Mouse (Mus musculus): ENCODE results near the gene Iqgap1. TPM values are rescaled to one million over a fixed set of nuclear protein-coding genes. Genes with fewer than 3 reads are reported as not detected.

Gene Iqgap1
- total and polyA plus RNA-seq, 2 experiments, result 2.8 to 7.8 TPM

DNA sequence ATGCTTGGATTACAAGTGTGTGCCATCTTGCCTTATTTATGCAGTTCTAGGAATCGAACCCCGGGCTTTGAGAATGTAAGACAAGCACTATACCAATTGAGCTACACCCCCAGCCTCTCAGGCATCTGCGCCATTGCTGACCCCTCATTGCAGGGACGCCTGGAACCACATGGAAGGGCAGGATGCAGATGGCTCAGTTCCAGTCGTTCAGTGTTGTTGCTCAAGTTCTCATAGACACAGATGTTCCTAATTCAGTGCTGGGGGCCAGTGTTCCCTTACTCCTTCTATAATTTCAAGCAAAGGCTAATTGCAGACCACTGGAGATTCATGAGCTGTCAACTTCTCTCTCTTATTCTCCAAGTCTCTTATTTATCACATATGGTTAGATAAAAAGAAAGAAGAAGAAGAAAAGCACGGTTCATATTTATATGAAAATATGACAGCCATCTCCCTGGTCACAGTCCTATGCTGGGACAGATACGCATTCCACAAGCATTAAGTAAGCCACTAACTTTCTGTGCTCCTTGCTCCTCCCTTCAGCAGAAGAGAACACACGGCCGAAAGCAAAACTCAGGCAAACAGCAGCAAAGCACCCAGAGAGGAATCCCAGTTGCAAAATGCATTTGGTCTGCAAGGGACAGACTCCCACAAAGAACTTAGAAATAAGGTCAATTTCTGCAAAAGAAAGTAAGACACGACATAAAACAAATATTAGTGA lies 159.4 kb downstream of the Iqgap1 start:
- peaks cover 19% of the 10 kb centered on the region for H3K4me1 ChIP-seq (ENCODE audit: control insufficient read depth, insufficient read depth, low read length)
- H3K9ac ChIP-seq (ENCODE audit: low read depth, low read length), result no peak overlapping the region

More for the DNA sequence above, 159.4 kb downstream of the Iqgap1 start:
- 66% methylated on average over 10 of the region's 10 CpGs for WGBS
- TF ChIP-seq POLR2A (IDR thresholded peaks at IDR 0.05; ENCODE audit: extremely low read depth, insufficient read depth, low read length) (no peak), CTCF (IDR thresholded peaks at IDR 0.05; ENCODE audit: low read depth, low read length) (no peak)
- Histone ChIP-seq H3K79me2 (ENCODE audit: control insufficient read depth, insufficient read depth, low read length) (peaks cover 17% of the 10 kb centered on the region), H3K27ac (replicated peaks; ENCODE audit: insufficient read depth, low read depth, low read length) (no peak overlapping the region), H3K36me3 (ENCODE audit: control insufficient read depth, insufficient read depth, low read length) (no peaks in the 10 kb centered on the region), H3K4me3 (ENCODE audit: insufficient read depth, low read depth, low read length) (no peak overlapping the region), H3K27me3 (ENCODE audit: control insufficient read depth, insufficient read depth, low read length) (no peaks in the 10 kb centered on the region)
- DNase-seq (ENCODE audit: extremely low read depth, low read depth, low spot score), result peak; percentile 24

Other genes starting within 250 kb of the Iqgap1 start
- gene Crtc3, start 137.1 kb downstream of the Iqgap1 start, total RNA-seq (2014; rRNA removed), result 3.0 and 5.4 TPM in 2 replicates
- 8.7 and 12.9 TPM in 2 replicates for gene Crtc3, start 137.1 kb downstream of the Iqgap1 start, polyA plus RNA-seq (2012; rRNA removed)
- 3.0 and 4.6 TPM in 2 replicates for gene Zscan2, start 34.9 kb upstream of the Iqgap1 start, total RNA-seq (2014; rRNA removed)
- gene Zscan2, start 34.9 kb upstream of the Iqgap1 start, polyA plus RNA-seq (2012; rRNA removed), result 1.6 and 2.7 TPM in 2 replicates
- gene Wdr73, start 75.3 kb upstream of the Iqgap1 start, total RNA-seq (2014; rRNA removed), result 10.2 and 11.7 TPM in 2 replicates
- 13.0 and 13.3 TPM in 2 replicates for gene Wdr73, start 75.3 kb upstream of the Iqgap1 start, polyA plus RNA-seq (2012; rRNA removed)
- 0.65 and 0.67 TPM in 2 replicates for gene Nmb, start 79.1 kb upstream of the Iqgap1 start, total RNA-seq (2014; rRNA removed)
- gene Nmb, start 79.1 kb upstream of the Iqgap1 start, polyA plus RNA-seq (2012; rRNA removed), result 1.7 TPM in 1 of 2 replicates, not detected in the other
- gene Sec11a, start 121.8 kb upstream of the Iqgap1 start, total RNA-seq (2014; rRNA removed), result 80.9 and 103 TPM in 2 replicates
- 52.0 and 64.6 TPM in 2 replicates for gene Sec11a, start 121.8 kb upstream of the Iqgap1 start, polyA plus RNA-seq (2012; rRNA removed)
- 6.7 and 9.9 TPM in 2 replicates for gene Zfp592, start 167.7 kb upstream of the Iqgap1 start, total RNA-seq (2014; rRNA removed)
- 6.8 and 11.3 TPM in 2 replicates for gene Zfp592, start 167.7 kb upstream of the Iqgap1 start, polyA plus RNA-seq (2012; rRNA removed)
- gene Alpk3, start 231.6 kb upstream of the Iqgap1 start, total RNA-seq (2014; rRNA removed), result 0.09 TPM in 1 of 2 replicates, not detected in the other
- gene Alpk3, start 231.6 kb upstream of the Iqgap1 start, polyA plus RNA-seq (2012; rRNA removed), result 0.01 TPM in 1 of 2 replicates, not detected in the other